Mouse (Mus musculus) intestine, embryonic 16.5 days (tissue): ENCODE results near the gene Kpna7. TPM values are rescaled to one million over a fixed set of nuclear protein-coding genes. Genes with fewer than 3 reads are reported as not detected.
A peak's percentile ranks its signal among the peaks of the same experiment; 100 is the strongest.

Experiments
- ATAC-seq: fragments of 200-750 bp; cut with Nextera tagmentation; 2 replicates; pipeline ENCODE4 v1.8.0; 2017; ENCODE audit warnings: moderate TSS enrichment, moderate library complexity
- H3K27ac ChIP-seq: fragments of 300-500 bp; sonication (generic); 2 replicates; pipeline ENCODE4 v1.5.1; 2014; ENCODE audit warnings: mild to moderate bottlenecking, low read length
- H3K27me3 ChIP-seq: fragments of 300-500 bp; sonication (generic); replicated peaks from 2 replicates; pipeline ENCODE4 v1.6.1; 2014; ENCODE audit warnings: low read length, control low read depth, mixed read lengths; ENCODE audit not compliant: control insufficient read depth, insufficient read depth
- H3K36me3 ChIP-seq: fragments of 300-500 bp; sonication (generic); 2 replicates; pipeline ENCODE4 v1.6.1; 2014; ENCODE audit warnings: low read length, control low read depth; ENCODE audit not compliant: control insufficient read depth, insufficient read depth
- H3K4me1 ChIP-seq: fragments of 300-500 bp; sonication (generic); 2 replicates; pipeline ENCODE4 v1.6.1; 2014; ENCODE audit warnings: low read length, control low read depth, mixed read lengths; ENCODE audit not compliant: control insufficient read depth, insufficient read depth
- H3K4me2 ChIP-seq: fragments of 300-500 bp; sonication (generic); 2 replicates; pipeline ENCODE4 v1.6.1; 2014; ENCODE audit warnings: low read depth, low read length, control low read depth
- H3K4me3 ChIP-seq: fragments of 300-500 bp; sonication (generic); 2 replicates; pipeline ENCODE4 v1.5.1; 2014; ENCODE audit warnings: mild to moderate bottlenecking, low read length
- H3K9ac ChIP-seq: fragments of 300-500 bp; sonication (generic); 2 replicates; pipeline ENCODE4 v1.6.1; 2014; ENCODE audit warnings: low read depth, low read length
- H3K9me3 ChIP-seq: fragments of 300-500 bp; sonication (generic); 2 replicates; pipeline ENCODE4 v1.6.1; 2016; ENCODE audit warnings: low read length, control low read depth; ENCODE audit not compliant: control insufficient read depth
- WGBS: fragments of 180-500 bp; shearing (Covaris S2); extraction: QIAGEN DNeasy Blood & Tissue Kit; methylation state at CpG from one replicate; pipeline ENCODE4 v1.1.7; 2014; 5-methylcytosine and 5-hydroxymethylcytosine counted together
- polyA plus RNA-seq: library from polyadenylated mRNA; unstranded; fragments of >200 nt; fragmentation: Nextera tagmentation; extraction: Ambion mirVana; gene quantifications from 2 replicates; pipeline ENCODE4 v1.2.1, GENCODE M21; 2015

Gene Kpna7
- polyA plus RNA-seq, 1 experiment from 2014 or later = 0.40 TPM

DNA sequence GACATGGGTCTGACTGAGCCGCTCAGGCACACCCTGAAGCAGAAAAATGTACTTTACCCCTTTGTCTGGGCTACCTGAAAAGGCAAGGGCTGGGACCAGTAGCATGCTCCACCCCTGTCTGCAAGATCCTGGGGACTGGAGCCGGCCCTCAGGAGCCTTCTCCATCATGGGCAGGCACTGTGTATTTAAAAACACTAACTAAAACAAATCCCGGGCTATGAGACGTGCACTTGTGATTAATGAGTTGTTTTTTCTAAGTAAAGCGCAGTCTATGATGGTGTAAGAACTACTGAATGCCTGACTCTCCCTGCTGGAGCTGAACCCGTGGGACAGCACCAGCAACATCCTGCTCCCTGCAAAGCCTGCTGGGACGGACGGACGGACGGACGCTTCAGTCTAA lies 135.4 kb downstream of the Kpna7 start:
- Histone ChIP-seq H3K9ac (no peak overlapping the region), H3K4me3 (no peak overlapping the region), H3K4me2 (peak overlapping the region; percentile 31), H3K4me1 (peaks cover 29% of the 10 kb centered on the region), H3K27ac (peak overlapping the region; percentile 70), H3K27me3 (no peaks in the 10 kb centered on the region), H3K36me3 (no peaks in the 10 kb centered on the region), H3K9me3 (no peaks in the 10 kb centered on the region)
- peak; percentile 86 for ATAC-seq
- 32% methylated on average over 11 of the region's 11 CpGs for WGBS

DNA sequence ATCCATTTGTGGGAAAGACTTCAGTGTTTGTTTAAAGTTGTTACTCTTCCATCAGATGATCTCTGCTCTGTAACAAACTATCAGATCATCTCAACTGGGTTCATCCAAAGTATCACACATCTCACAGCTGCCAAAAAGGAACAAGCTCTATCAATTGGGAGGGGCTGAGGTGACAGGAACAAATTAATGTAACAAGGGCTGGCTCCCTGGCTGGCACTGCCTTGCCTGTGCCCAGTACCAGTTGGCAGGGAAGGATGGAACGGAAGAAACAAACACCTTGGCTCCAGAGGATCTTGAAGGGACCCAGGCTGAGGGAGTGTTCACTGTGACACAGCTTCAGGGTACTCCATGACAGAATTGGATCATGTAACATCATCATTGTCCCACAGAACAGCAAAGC lies 135.8 kb downstream of the Kpna7 start:
- no peak for ATAC-seq
- Histone ChIP-seq H3K4me3 (no peak overlapping the region), H3K36me3 (no peaks in the 10 kb centered on the region), H3K4me2 (peak overlapping the region; percentile 31), H3K4me1 (peaks cover 33% of the 10 kb centered on the region), H3K9me3 (no peaks in the 10 kb centered on the region), H3K9ac (no peak overlapping the region), H3K27ac (peak overlapping the region; percentile 70), H3K27me3 (no peaks in the 10 kb centered on the region)
- WGBS = 67% methylated on average over 1 of the region's 1 CpGs

DNA sequence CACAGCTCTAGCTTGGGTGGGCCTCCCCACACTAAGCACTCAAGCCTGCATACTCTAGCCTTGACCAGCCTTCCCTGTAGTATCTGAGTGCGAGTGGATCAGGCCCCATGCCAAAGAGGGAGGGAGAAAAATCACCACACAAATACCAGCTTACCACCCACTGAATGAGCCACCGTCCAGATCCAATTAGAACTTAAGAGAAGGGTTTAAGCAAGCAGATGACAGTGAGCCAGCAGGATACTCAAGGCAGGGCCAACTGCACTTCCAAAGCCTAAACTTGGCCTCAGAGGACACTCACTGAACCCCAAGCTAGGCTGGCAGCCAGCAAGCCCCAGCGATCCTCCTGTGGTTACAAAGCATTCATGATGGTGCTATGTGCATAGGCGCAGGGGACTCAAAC lies 137.8 kb downstream of the Kpna7 start:
- 73% methylated on average over 4 of the region's 4 CpGs for whole genome bisulfite sequencing
- no peak for ATAC-seq
- Histone ChIP-seq H3K4me2 (no peak overlapping the region), H3K4me3 (no peak overlapping the region), H3K27ac (no peak overlapping the region), H3K9me3 (no peaks in the 10 kb centered on the region), H3K27me3 (no peaks in the 10 kb centered on the region), H3K4me1 (peaks cover 33% of the 10 kb centered on the region), H3K36me3 (no peaks in the 10 kb centered on the region), H3K9ac (no peak overlapping the region)

DNA sequence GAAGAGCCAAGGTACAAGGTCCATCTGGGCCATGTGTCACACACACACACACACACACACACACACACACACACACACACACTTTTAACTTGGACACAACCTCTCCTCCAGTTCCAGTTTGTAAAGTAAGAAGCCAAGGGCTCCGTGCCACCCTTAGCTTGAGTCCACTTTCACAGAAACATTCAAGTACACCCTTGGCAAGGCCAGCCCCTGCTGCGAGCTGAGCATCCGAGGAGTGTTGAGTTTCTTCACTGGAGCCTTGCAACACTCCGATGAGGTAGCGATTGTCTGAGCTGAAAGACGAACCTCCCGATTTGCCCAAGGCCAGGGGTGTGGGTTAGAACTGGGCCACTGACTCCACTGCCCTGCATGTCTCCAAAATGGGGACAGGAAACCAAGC lies 138.9 kb downstream of the Kpna7 start:
- no peak overlapping the region for H3K4me2 ChIP-seq
- H3K4me3 ChIP-seq = no peak overlapping the region
- H3K4me1 ChIP-seq = peaks cover 32% of the 10 kb centered on the region
- no peak overlapping the region for H3K9ac ChIP-seq
- no peaks in the 10 kb centered on the region for H3K9me3 ChIP-seq
- no peak for ATAC-seq
- H3K27me3 ChIP-seq = no peaks in the 10 kb centered on the region
- 86% methylated on average over 7 of the region's 7 CpGs for WGBS
- no peak overlapping the region for H3K27ac ChIP-seq
- H3K36me3 ChIP-seq = no peaks in the 10 kb centered on the region

DNA sequence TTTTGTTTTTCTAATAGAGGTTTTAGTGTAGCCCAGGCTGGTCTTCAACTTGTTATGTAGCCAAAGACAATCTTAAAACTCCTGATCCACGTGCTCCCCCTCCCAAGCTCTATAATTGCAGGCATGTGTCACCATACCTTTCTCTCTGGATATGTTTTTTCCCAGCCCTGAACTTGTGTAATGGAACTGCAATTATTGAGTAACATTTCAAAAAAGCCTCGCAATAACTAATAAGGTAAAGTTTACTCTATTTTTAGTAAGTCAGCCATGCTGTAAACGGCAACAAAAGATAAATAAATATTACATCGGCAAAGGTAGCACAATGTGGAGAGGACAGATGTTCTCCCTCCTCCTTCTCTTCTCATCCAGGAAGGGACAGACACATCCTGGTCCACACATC lies 139.5 kb downstream of the Kpna7 start:
- Histone ChIP-seq H3K4me2 (no peak overlapping the region), H3K27ac (no peak overlapping the region), H3K4me1 (peaks cover 26% of the 10 kb centered on the region), H3K4me3 (no peak overlapping the region), H3K9me3 (no peaks in the 10 kb centered on the region), H3K27me3 (no peaks in the 10 kb centered on the region), H3K36me3 (no peaks in the 10 kb centered on the region), H3K9ac (no peak overlapping the region)
- WGBS = 63% methylated on average over 4 of the region's 4 CpGs
- no peak for ATAC-seq

DNA sequence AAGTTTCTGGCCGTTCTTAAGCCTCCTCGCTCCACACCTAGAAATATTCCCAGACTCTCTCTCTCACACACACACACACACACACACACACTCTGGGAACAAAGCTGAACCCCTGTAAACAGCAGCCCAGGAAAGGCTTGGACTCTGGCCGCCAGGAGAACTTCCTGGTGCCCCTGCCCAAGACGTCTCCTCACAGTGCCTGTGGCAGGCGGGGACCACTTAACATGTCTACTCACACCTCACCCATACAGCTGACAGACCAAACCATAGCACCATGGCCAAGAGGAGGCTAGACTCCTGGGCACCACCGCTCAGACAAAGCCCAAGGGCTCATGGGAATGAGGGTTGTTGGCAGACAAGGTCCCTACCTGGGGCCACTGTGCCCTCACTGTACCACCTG lies 140.5 kb downstream of the Kpna7 start:
- H3K27ac ChIP-seq = no peak overlapping the region
- WGBS = 62% methylated on average over 6 of the region's 6 CpGs

DNA sequence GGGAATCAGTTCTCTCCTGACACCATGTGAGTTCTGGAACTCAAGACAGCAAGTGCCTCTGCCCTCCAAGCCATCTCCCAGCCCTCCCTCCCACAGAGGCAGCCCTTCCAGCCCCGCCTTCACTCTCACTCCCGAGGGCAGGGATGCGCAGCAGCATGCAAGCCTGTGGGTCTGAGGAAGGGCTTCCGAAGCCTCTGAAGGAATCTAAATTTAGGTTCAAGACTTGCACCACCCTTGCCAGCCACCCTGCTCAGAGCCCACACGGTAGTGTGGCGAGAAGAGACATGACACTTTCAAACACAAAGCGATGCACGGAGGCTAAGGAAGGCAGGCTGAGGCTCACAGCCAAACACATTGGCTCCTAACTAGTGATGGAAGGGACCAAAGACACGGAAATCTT lies 141.4 kb downstream of the Kpna7 start:
- Histone ChIP-seq H3K4me1 (peaks cover 11% of the 10 kb centered on the region; the same call in 1 of the 2 replicates), H3K9me3 (no peaks in the 10 kb centered on the region), H3K9ac (no peak overlapping the region), H3K27me3 (no peaks in the 10 kb centered on the region), H3K4me2 (no peak overlapping the region), H3K4me3 (no peak overlapping the region), H3K36me3 (no peaks in the 10 kb centered on the region), H3K27ac (no peak overlapping the region)
- no peak for ATAC-seq
- WGBS = 82% methylated on average over 9 of the region's 9 CpGs

More for the DNA sequence above, 140.5 kb downstream of the Kpna7 start:
- Histone ChIP-seq H3K4me2 (no peak overlapping the region), H3K9me3 (no peaks in the 10 kb centered on the region), H3K4me3 (no peak overlapping the region), H3K36me3 (no peaks in the 10 kb centered on the region), H3K4me1 (peaks cover 16% of the 10 kb centered on the region), H3K9ac (no peak overlapping the region), H3K27me3 (no peaks in the 10 kb centered on the region)
- peak; percentile 60 for ATAC-seq

DNA sequence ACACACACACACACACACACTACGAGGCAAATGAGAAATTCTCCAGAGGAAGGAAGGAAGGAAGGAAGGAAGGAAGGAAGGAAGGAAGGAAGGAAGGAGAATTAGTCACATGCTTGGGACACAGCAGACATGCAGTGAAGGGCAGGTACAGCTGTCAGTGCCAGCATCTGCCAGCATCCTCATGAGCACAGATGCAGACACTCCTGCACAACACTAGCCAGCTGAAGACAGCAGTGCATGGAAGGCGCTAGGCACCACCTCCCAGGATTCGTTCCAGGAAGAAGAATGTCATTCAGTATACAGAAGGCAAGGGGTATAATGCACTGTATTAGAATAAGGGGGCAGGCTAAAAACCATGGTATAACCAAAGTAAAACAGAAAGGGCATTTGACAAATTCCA lies 142.9 kb downstream of the Kpna7 start:
- Histone ChIP-seq H3K27ac (no peak overlapping the region), H3K4me1 (peaks cover 15% of the 10 kb centered on the region; the same call in 1 of the 2 replicates)
- WGBS = 50% methylated on average over 3 of the region's 3 CpGs

DNA sequence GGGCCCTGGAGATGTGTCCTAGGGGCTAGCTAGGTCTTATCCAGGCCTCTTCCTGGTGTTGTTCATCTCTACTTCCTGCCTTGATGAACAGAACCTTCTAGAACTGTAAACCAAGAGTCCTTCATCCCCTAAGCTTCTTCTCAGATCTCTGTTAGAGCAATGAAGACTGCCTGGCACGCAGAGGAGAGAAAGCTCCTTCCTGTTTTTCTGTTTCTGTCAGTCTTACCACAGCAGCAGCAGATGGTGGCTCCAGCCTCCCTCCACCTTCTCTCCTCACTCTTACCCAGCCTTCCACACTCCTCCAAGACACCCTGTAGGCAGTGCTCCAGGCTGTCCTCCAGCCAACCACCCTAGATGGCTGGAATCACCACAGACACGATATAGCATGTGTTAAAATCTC lies 146.5 kb downstream of the Kpna7 start:
- no peak overlapping the region for H3K4me3 ChIP-seq
- WGBS = 83% methylated on average over 2 of the region's 2 CpGs
- H3K9ac ChIP-seq = no peak overlapping the region
- no peak overlapping the region for H3K4me2 ChIP-seq
- no peak overlapping the region for H3K27ac ChIP-seq
- H3K27me3 ChIP-seq = no peaks in the 10 kb centered on the region
- H3K36me3 ChIP-seq = no peaks in the 10 kb centered on the region
- peaks cover 20% of the 10 kb centered on the region for H3K4me1 ChIP-seq
- H3K9me3 ChIP-seq = no peaks in the 10 kb centered on the region
- no peak for ATAC-seq

More for the DNA sequence above, 142.9 kb downstream of the Kpna7 start:
- no peak overlapping the region for H3K4me3 ChIP-seq
- H3K36me3 ChIP-seq = no peaks in the 10 kb centered on the region
- no peak overlapping the region for H3K4me2 ChIP-seq
- ATAC-seq = no peak
- no peaks in the 10 kb centered on the region for H3K9me3 ChIP-seq
- H3K9ac ChIP-seq = no peak overlapping the region
- H3K27me3 ChIP-seq = no peaks in the 10 kb centered on the region
